Comparison of ENCODE assay signal across 11 mouse cellular contexts in genomic region chr2:60714971-60715502, GRCm38 (mm10). TPM values are rescaled to one million over a fixed set of nuclear protein-coding genes. Genes with fewer than 3 reads are reported as not detected.
A peak's percentile ranks its signal among the peaks of the same experiment; 100 is the strongest.
DNase-seq lines count a peak whose midpoint lies in the region; ATAC-seq and TF ChIP-seq lines count a peak whose summit lies in the region.
"Had no signal": no experiment of that assay in that cellular context is flagged by ENCODE, and none has a peak within 500 bp of the region (broad histone marks: within the 10 kb centered on the region; RNA-seq: fewer than 3 reads in every experiment).

No protein-coding gene starts in this region.

- H3K4me1 ChIP-seq in midbrain, embryonic 10.5 days: peaks cover 24% of the 10 kb centered on the region
- H3K4me1 ChIP-seq in midbrain, embryonic 11.5 days (ENCODE audit: control insufficient read depth, insufficient read depth, low read length): peaks cover 4% of the 10 kb centered on the region; the same call in 1 of the 2 replicates
- H3K4me1 ChIP-seq in hindbrain, embryonic 13.5 days (replicated peaks): peaks cover 32% of the 10 kb centered on the region
- H3K4me1 ChIP-seq in neural tube, embryonic 15.5 days: peaks cover 22% of the 10 kb centered on the region
- H3K4me1 ChIP-seq: liver, embryonic 12.5 days had no signal

- ATAC-seq in midbrain, embryonic 11.5 days (ENCODE audit: low FRiP score): no peak; the same call in 1 of the 2 replicates
- ATAC-seq in hindbrain, embryonic 13.5 days (ENCODE audit: low FRiP score): peak; percentile 49
- peak; percentile 16; the same call in 1 of the 2 replicates for ATAC-seq in neural tube, embryonic 15.5 days (ENCODE audit: low FRiP score)
- ATAC-seq: liver, embryonic 12.5 days had no signal

- H3K4me2 ChIP-seq in midbrain, embryonic 11.5 days: no peak overlapping the region
- H3K4me2 ChIP-seq in hindbrain, embryonic 13.5 days: peak overlapping the region; percentile 28; the same call in 1 of the 2 replicates
- no peak overlapping the region; the same call in 1 of the 2 replicates for H3K4me2 ChIP-seq in neural tube, embryonic 15.5 days
- H3K4me2 ChIP-seq: liver, embryonic 12.5 days had no signal

- TF ChIP-seq CTCF in gastrocnemius, adult 2 months (IDR thresholded peaks at IDR 0.05): no peak

- H3K9ac ChIP-seq in midbrain, embryonic 11.5 days (ENCODE audit: low read length): no peak overlapping the region
- peak overlapping the region; percentile 36; the same call in 1 of the 2 replicates for H3K9ac ChIP-seq in hindbrain, embryonic 13.5 days
- no peak overlapping the region for H3K9ac ChIP-seq in neural tube, embryonic 15.5 days (replicated peaks)
- H3K9ac ChIP-seq: liver, embryonic 12.5 days had no signal

- peak overlapping the region; percentile 91 for H3K27ac ChIP-seq in gastrocnemius, adult 2 months
- H3K27ac ChIP-seq in midbrain, embryonic 10.5 days (replicated peaks): 0 out of 2 replicates have a peak overlapping the region, but pooled peaks have one; percentile 28
- no peak overlapping the region for H3K27ac ChIP-seq in midbrain, embryonic 11.5 days (ENCODE audit: low read depth, low read length)
- peak overlapping the region; percentile 83 for H3K27ac ChIP-seq in hindbrain, embryonic 13.5 days
- H3K27ac ChIP-seq in neural tube, embryonic 15.5 days (replicated peaks): peak overlapping the region; percentile 48
- H3K27ac ChIP-seq: liver, embryonic 12.5 days had no signal

- intact Hi-C loops in gastrocnemius, adult 2 months (cut with DNase I): no loop called here

- WGBS in midbrain, embryonic 10.5 days: 75% methylated on average over 8 of the region's 8 CpGs
- WGBS in midbrain, embryonic 11.5 days: 70% methylated on average over 8 of the region's 8 CpGs
- 51% methylated on average over 8 of the region's 8 CpGs for WGBS in hindbrain, embryonic 13.5 days
- 48% methylated on average over 8 of the region's 8 CpGs for WGBS in neural tube, embryonic 15.5 days

- no peak overlapping the region for H3K4me3 ChIP-seq in gastrocnemius, adult 2 months
- H3K4me3 ChIP-seq in midbrain, embryonic 10.5 days: no peak overlapping the region
- no peak overlapping the region for H3K4me3 ChIP-seq in midbrain, embryonic 11.5 days (ENCODE audit: low read depth, low read length)
- no peak overlapping the region for H3K4me3 ChIP-seq in hindbrain, embryonic 13.5 days
- no peak overlapping the region for H3K4me3 ChIP-seq in neural tube, embryonic 15.5 days (replicated peaks)
- H3K4me3 ChIP-seq: liver, embryonic 12.5 days had no signal

- DNase-seq in gastrocnemius, adult 2 months: no peak
- DNase-seq in gastrocnemius, postnatal 25 days: no peak
- no peak for DNase-seq in midbrain, embryonic 10.5 days (ENCODE audit: low spot score)
- DNase-seq in midbrain, embryonic 11.5 days (ENCODE audit: low spot score, missing footprints): no peak
- DNase-seq in frontal cortex, postnatal 10 days (ENCODE audit: low spot score in 2 of 2): no peak
- no peak for DNase-seq in layer of hippocampus, adult 9-11 months
- DNase-seq: cerebellum, adult 8-10 months; kidney, adult 18-20 months had no signal

- H3K36me3 ChIP-seq in midbrain, embryonic 10.5 days: no peaks in the 10 kb centered on the region
- no peaks in the 10 kb centered on the region for H3K36me3 ChIP-seq in midbrain, embryonic 11.5 days (ENCODE audit: control insufficient read depth, insufficient read depth, low read length)
- H3K36me3 ChIP-seq in hindbrain, embryonic 13.5 days: no peaks in the 10 kb centered on the region
- no peaks in the 10 kb centered on the region for H3K36me3 ChIP-seq in neural tube, embryonic 15.5 days
- H3K36me3 ChIP-seq: liver, embryonic 12.5 days had no signal

- H3K9me3 ChIP-seq in midbrain, embryonic 10.5 days (replicated peaks): no peaks in the 10 kb centered on the region
- H3K9me3 ChIP-seq in midbrain, embryonic 11.5 days (ENCODE audit: control insufficient read depth, low read length): no peaks in the 10 kb centered on the region
- no peaks in the 10 kb centered on the region for H3K9me3 ChIP-seq in hindbrain, embryonic 13.5 days
- no peaks in the 10 kb centered on the region for H3K9me3 ChIP-seq in neural tube, embryonic 15.5 days (replicated peaks)
- H3K9me3 ChIP-seq: liver, embryonic 12.5 days had no signal

- peaks cover 7% of the 10 kb centered on the region; the same call in 1 of the 2 replicates for H3K27me3 ChIP-seq in midbrain, embryonic 10.5 days (ENCODE audit: low read depth, poor library complexity, severe bottlenecking)
- H3K27me3 ChIP-seq in midbrain, embryonic 11.5 days (ENCODE audit: control insufficient read depth, insufficient read depth, low read length): no peaks in the 10 kb centered on the region
- H3K27me3 ChIP-seq in hindbrain, embryonic 13.5 days: no peaks in the 10 kb centered on the region
- H3K27me3 ChIP-seq in neural tube, embryonic 15.5 days (replicated peaks): no peaks in the 10 kb centered on the region

RNA-seq across cellular contexts. Expression of gene Itgb6, which starts 7.4 kb away (rescaled TPM):
- total RNA-seq in gastrocnemius, adult 2 months (2021): 10 to 100 TPM; 18.3 to 50.1 TPM
- 10 to 100 TPM; 19.1 to 26.1 TPM for total RNA-seq in gastrocnemius, postnatal 25 days (2021)
- polyA plus RNA-seq in midbrain, embryonic 10.5 days (2016; fragmentation: Nextera tagmentation; extraction: Ambion mirVana): 0.36 and 0.51 TPM in 2 replicates
- polyA plus RNA-seq in midbrain, embryonic 11.5 days (2014; fragmentation: Nextera tagmentation; extraction: Ambion mirVana): 0.28 and 0.40 TPM in 2 replicates
- 0.05 and 0.19 TPM in 2 replicates for polyA plus RNA-seq in hindbrain, embryonic 13.5 days (2015; fragmentation: Nextera tagmentation; extraction: Ambion mirVana)
- polyA plus RNA-seq in neural tube, embryonic 15.5 days (2015; fragmentation: Nextera tagmentation; extraction: Ambion mirVana): 0.31 and 0.84 TPM in 2 replicates
